Mouse (Mus musculus) forebrain, embryonic 12.5 days (tissue): ENCODE results near the gene Stxbp3. TPM values are rescaled to one million over a fixed set of nuclear protein-coding genes. Genes with fewer than 3 reads are reported as not detected.

Experiments used
- ATAC-seq: fragments of 200-750 bp; cut with Nextera tagmentation; 2 replicates; pipeline ENCODE4 v1.8.0; 2017; ENCODE audit warnings: moderate TSS enrichment; ENCODE audit not compliant: low FRiP score
- H3K27ac ChIP-seq: fragments of 300-500 bp; sonication (generic); 2 replicates; pipeline ENCODE4 v1.5.1; 2016; ENCODE audit warnings: mild to moderate bottlenecking
- H3K27me3 ChIP-seq: fragments of 300-500 bp; sonication (generic); 2 replicates; pipeline ENCODE4 v1.6.1; 2016; ENCODE audit warnings: mild to moderate bottlenecking
- H3K36me3 ChIP-seq: fragments of 300-500 bp; sonication (generic); replicated peaks from 2 replicates; pipeline ENCODE4 v1.6.1; 2016; ENCODE audit warnings: mild to moderate bottlenecking
- H3K4me1 ChIP-seq: fragments of 300-500 bp; sonication (generic); 2 replicates; pipeline ENCODE4 v1.6.1; 2016
- H3K4me2 ChIP-seq: fragments of 300-500 bp; sonication (generic); 2 replicates; pipeline ENCODE4 v1.6.1; 2016; ENCODE audit warnings: mild to moderate bottlenecking, moderate library complexity
- H3K4me3 ChIP-seq: fragments of 300-500 bp; sonication (generic); replicated peaks from 2 replicates; pipeline ENCODE4 v1.5.1; 2016; ENCODE audit warnings: mild to moderate bottlenecking
- H3K9ac ChIP-seq: fragments of 300-500 bp; sonication (generic); 2 replicates; pipeline ENCODE4 v1.6.1; 2016; ENCODE audit warnings: mild to moderate bottlenecking
- H3K9me3 ChIP-seq: fragments of 300-500 bp; sonication (generic); 2 replicates; pipeline ENCODE4 v1.6.1; 2016
- WGBS: fragments of 180-500 bp; shearing (Covaris S2); methylation state at CpG from one replicate; pipeline ENCODE4 v1.1.7; 2016; 5-methylcytosine and 5-hydroxymethylcytosine counted together
- polyA plus RNA-seq: library from polyadenylated mRNA; unstranded; fragments of >200 nt; fragmentation: Nextera tagmentation; extraction: Ambion mirVana; gene quantifications from 2 replicates; pipeline ENCODE4 v1.2.1, GENCODE M21; 2016

Stxbp3 gene
- polyA plus RNA-seq, 1 experiment from 2014 or later: 23.1 TPM

DNA sequence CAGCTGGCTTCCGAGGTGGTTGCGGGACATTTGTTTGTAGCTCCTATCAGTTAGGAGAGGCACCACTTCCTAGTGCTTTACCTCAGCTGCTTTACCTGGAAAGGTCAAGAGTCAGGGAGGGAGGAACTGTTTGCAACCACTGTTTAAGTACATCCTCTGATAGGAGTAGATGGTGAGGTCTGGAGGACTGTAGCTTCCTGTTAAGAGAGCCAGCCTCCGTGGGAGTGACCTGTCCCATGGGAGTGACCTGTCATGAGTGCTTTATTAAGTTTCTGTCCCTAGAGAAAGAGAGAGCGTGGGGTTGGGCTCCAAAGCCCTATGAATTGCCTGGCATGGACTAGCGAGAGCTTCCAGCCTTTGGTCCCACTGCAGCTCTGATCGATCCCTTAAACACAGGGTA is 70.8 kb downstream of the Stxbp3 start:
- H3K36me3 ChIP-seq: no peaks in the 10 kb centered on the region
- no peaks in the 10 kb centered on the region; the same call in 1 of the 2 replicates for H3K4me1 ChIP-seq
- no peak for ATAC-seq
- no peaks in the 10 kb centered on the region for H3K27me3 ChIP-seq
- no peak overlapping the region for H3K4me2 ChIP-seq
- H3K4me3 ChIP-seq: no peak overlapping the region
- 89% methylated on average over 6 of the region's 6 CpGs for WGBS
- H3K9me3 ChIP-seq: no peaks in the 10 kb centered on the region
- H3K27ac ChIP-seq: no peak overlapping the region
- H3K9ac ChIP-seq: no peak overlapping the region

DNA sequence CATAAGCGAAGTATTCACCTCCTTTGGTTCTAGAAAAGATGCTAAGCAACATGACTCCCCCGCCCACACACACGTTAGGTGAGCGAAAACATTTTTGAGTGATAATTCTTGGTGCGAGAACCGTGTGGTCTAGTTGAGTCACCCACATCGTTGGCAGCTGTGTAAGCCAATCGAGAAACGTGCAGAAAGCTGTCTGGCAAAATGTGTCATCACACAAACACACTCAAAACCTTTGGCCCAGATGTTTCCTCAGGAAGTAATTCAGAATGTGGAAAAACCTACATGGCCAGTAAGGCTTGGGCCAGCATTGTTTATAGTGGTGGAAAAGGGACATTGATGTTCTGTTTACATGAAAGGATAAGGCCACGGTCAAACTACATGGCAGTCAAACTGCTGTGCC is 72.9 kb downstream of the Stxbp3 start:
- Histone ChIP-seq H3K4me1 (no peaks in the 10 kb centered on the region; the same call in 1 of the 2 replicates), H3K9ac (no peak overlapping the region), H3K27ac (no peak overlapping the region), H3K4me2 (no peak overlapping the region), H3K27me3 (no peaks in the 10 kb centered on the region), H3K4me3 (no peak overlapping the region), H3K36me3 (no peaks in the 10 kb centered on the region), H3K9me3 (no peaks in the 10 kb centered on the region)
- no peak for ATAC-seq
- WGBS: 88% methylated on average over 10 of the region's 10 CpGs

DNA sequence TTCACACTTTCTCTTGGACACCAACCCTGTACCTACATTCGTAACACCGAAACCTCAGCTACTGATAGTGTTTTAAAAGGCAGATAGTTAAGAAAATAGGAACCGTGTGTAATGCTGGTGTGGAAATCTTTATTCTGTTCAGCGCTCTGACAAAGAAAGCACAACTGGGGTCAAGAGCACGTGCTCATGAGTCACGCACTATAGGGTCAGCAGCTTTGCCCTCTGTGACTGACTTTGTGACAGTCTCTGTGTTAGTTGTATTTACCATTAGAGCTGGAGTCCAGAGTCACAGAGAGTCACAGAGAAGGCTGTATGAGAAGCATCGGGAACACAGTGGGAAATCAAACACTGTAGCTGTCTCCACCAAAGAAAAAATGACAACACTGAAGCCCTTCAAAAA is 73.4 kb downstream of the Stxbp3 start:
- 89% methylated on average over 7 of the region's 7 CpGs for WGBS
- no peaks in the 10 kb centered on the region for H3K36me3 ChIP-seq
- H3K27me3 ChIP-seq: no peaks in the 10 kb centered on the region

DNA sequence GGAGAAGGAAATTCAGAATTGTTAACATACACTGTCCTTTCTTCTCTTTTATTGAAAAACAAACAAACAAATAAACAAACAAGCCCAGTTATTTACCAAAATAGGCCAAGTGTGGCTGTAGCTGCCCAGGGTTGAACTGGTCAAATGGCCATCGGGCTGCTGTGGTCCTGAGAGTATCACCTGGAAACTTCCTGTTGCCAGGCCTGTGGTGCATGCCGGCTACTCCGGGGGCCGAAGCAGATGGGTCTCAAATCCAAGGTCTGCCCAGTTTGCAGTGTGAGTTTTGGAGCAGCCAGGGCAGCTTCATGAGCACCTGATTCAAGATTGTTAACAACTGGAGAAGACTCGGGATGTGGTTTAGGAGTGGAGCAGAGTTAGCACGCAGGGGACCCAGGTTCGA is 74.8 kb downstream of the Stxbp3 start:
- Histone ChIP-seq H3K27me3 (no peaks in the 10 kb centered on the region), H3K4me3 (no peak overlapping the region), H3K27ac (no peak overlapping the region), H3K9me3 (no peaks in the 10 kb centered on the region), H3K9ac (no peak overlapping the region), H3K4me1 (no peaks in the 10 kb centered on the region), H3K36me3 (no peaks in the 10 kb centered on the region), H3K4me2 (no peak overlapping the region)
- WGBS: 90% methylated on average over 7 of the region's 7 CpGs
- ATAC-seq: no peak

More for the DNA sequence above, 73.4 kb downstream of the Stxbp3 start:
- no peak for ATAC-seq
- Histone ChIP-seq H3K4me1 (no peaks in the 10 kb centered on the region; the same call in 1 of the 2 replicates), H3K4me2 (no peak overlapping the region), H3K4me3 (no peak overlapping the region), H3K9me3 (no peaks in the 10 kb centered on the region), H3K27ac (no peak overlapping the region), H3K9ac (no peak overlapping the region)

DNA sequence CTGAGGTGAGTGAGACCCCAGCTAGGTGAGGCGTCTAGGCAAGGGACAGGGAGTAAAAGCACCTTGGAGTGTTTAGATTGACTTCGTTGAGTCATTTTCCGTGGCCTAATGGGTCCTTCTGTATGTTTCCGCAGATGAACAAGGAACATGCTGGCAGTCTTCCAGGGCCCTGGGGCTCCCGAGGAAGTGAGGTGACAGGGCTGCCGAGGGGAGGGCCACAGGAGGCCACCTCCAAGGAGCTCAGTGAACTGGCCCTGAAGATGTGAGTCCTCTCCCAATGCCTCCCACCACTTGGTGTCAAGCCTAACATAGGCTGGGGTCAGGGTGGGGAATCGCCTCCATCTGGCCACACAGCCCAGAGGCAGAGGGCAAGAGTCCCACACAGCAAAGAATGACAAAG is 75.3 kb downstream of the Stxbp3 start:
- Histone ChIP-seq H3K36me3 (no peaks in the 10 kb centered on the region), H3K9ac (no peak overlapping the region), H3K4me1 (no peaks in the 10 kb centered on the region), H3K27me3 (no peaks in the 10 kb centered on the region), H3K27ac (no peak overlapping the region), H3K9me3 (no peaks in the 10 kb centered on the region), H3K4me3 (no peak overlapping the region), H3K4me2 (no peak overlapping the region)
- WGBS: 69% methylated on average over 7 of the region's 7 CpGs
- ATAC-seq: no peak

DNA sequence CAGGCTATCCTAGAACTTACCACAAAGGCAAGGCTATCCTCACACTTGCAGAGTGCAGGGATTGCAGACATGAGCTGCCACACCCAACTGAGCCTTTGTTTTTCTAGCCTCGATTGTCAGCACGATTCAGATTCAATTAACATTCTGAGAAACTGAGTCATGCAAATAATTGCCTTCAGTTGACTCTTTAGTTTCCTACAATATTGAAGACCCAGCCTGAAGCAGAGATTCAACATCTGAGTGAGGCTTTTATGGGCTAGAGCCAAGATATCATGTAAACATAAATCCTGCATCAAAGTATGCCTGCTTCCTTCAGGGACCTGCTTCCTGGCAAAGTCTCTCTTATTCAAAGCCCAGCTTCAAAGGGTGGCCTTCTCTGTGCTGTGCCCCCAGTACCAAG is 76.6 kb downstream of the Stxbp3 start:
- 75% methylated on average over 2 of the region's 2 CpGs for WGBS
- no peak overlapping the region for H3K4me2 ChIP-seq
- H3K9ac ChIP-seq: no peak overlapping the region
- no peak overlapping the region for H3K27ac ChIP-seq
- no peaks in the 10 kb centered on the region for H3K36me3 ChIP-seq
- H3K4me3 ChIP-seq: no peak overlapping the region
- no peaks in the 10 kb centered on the region for H3K4me1 ChIP-seq
- no peaks in the 10 kb centered on the region for H3K9me3 ChIP-seq
- ATAC-seq: no peak
- H3K27me3 ChIP-seq: no peaks in the 10 kb centered on the region

DNA sequence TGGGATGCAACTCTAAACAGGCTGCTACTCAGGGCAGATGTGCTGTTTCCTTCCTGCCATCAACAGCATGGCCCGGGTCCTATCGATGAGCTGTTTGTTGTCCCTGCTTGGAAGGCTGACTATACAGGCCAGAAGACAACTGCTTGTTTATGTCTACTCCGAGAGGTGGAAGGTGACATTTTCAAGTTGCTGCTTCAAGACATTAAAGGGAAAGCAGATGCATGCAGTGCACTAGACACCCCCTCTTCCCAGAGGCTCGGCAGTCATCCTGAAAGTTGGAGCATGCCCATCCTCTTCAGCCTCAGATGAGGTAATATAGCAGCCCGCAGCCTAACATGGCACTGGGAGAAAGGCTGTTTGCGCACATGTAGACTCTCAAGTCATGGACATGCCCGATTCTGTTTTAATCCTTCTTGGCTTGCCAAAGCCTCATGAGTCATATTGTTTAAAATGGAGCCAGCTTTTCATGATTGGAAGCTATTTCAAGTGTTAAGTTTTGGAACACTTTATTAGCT is 77.7 kb downstream of the Stxbp3 start:
- Histone ChIP-seq H3K27me3 (no peaks in the 10 kb centered on the region), H3K36me3 (no peaks in the 10 kb centered on the region), H3K9me3 (no peaks in the 10 kb centered on the region), H3K27ac (no peak overlapping the region), H3K9ac (no peak overlapping the region), H3K4me3 (no peak overlapping the region), H3K4me2 (no peak overlapping the region), H3K4me1 (no peaks in the 10 kb centered on the region)
- 87% methylated on average over 7 of the region's 7 CpGs for WGBS
- ATAC-seq: no peak

DNA sequence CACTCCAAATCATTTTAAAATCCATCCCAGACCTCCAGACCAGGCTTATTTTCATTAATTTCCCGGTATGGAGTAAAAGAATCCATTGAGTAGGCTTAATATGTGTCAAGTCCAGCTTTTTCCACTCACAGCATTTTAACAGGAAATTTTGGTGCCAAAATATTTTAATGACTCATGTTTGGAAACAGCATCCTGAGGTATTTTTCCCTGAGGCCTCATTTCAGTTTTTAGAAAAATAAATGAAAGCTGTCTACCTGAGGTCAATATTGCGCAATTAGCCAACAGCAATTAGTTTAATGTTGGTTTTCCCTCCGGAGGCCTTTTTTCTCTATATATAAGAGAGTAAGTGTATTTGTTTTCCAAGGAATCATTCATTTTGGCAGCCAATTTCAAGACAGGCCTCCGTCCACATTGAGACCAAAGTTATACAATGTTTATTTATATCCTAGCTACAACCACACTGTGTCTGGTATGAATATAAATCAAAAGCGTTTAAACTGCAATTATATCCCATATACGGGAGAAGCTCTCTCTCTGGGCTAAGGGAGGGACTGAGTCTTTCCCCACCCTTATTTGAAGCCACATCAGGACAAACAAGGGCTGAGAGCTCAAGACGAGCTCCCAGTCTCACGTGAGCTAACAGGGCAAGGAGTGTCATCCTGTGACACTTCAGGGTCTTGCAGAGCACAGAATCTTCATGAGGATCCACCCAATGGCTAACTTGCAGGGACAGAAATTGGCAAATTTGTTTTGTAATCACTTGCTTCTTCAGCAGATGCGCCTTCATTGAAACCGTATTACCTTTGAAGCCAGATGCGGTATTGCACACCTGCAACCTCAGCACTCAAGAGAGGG is 80.5 kb downstream of the Stxbp3 start:
- no peak overlapping the region for H3K27ac ChIP-seq
- H3K4me1 ChIP-seq: no peaks in the 10 kb centered on the region
- H3K36me3 ChIP-seq: no peaks in the 10 kb centered on the region
- no peak overlapping the region for H3K4me3 ChIP-seq
- ATAC-seq: no peak
- no peak overlapping the region for H3K4me2 ChIP-seq
- no peak overlapping the region for H3K9ac ChIP-seq
- WGBS: 88% methylated on average over 11 of the region's 11 CpGs
- no peaks in the 10 kb centered on the region for H3K27me3 ChIP-seq
- no peaks in the 10 kb centered on the region for H3K9me3 ChIP-seq

DNA sequence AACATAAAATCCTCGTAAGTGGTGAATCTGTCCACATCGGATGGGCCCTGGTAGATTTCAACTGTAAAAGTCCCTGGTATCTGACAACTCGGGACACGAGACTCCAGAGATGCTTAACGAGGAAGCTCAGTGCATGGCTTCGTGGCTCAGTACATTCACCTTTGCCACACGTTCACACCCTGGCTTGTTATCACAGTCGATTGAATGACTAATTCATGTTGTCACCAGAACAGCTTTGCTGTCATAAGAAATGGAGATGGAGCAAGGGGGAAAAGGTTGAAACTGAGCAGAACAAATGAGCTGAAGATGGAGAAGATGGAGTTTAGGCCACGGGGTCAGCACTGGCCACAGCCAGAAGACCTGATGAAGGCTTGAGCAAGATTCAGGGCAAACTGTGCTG is 82.8 kb downstream of the Stxbp3 start:
- no peaks in the 10 kb centered on the region for H3K4me1 ChIP-seq
- no peaks in the 10 kb centered on the region for H3K27me3 ChIP-seq
- WGBS: 71% methylated on average over 9 of the region's 9 CpGs
- H3K4me3 ChIP-seq: no peak overlapping the region
- no peak overlapping the region for H3K9ac ChIP-seq
- ATAC-seq: no peak
- no peak overlapping the region for H3K27ac ChIP-seq
- H3K36me3 ChIP-seq: no peaks in the 10 kb centered on the region
- no peak overlapping the region for H3K4me2 ChIP-seq
- H3K9me3 ChIP-seq: no peaks in the 10 kb centered on the region

DNA sequence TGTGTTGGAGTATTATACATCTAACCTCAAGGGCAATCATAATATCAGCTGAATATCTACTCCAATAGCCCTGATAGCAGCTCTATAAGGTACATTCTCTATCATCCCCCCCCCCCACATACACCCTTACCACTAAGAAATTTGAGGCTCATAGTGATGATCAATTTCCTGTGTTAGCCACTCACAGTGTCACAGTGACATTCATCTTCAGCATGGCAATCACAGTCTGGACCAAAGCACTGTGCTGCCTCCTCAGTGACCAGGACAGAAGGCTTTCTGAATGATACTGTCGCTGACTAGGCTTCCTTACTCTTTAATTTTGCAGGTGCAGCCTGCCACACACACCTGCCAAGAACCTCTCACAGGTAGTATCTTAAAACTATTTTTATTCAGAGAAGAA is 84.2 kb downstream of the Stxbp3 start:
- 79% methylated on average over 1 of the region's 1 CpGs for WGBS
- no peak overlapping the region for H3K27ac ChIP-seq

DNA sequence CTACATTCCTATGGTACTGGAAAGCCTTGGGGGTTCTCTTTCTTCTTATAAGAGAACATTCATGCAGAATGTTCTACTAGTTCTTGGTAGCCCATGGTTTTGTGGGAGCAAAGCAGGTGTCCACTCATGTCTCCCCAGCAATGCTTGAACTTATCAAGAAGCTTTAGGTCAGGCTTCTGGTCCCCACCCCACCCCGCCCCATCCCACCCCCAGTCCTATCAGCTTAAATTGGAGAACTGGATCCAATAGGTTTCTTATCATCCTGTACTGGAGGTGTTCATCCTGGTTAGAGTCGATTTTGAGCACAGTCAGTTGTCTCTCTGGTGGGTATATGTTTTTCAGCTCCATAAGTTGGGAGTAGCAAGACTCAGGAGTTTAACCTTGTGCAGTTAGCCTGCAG is 84.8 kb downstream of the Stxbp3 start:
- WGBS: 91% methylated on average over 2 of the region's 2 CpGs
- ATAC-seq: no peak
- no peaks in the 10 kb centered on the region for H3K4me1 ChIP-seq

More for the DNA sequence above, 84.2 kb downstream of the Stxbp3 start:
- Histone ChIP-seq H3K4me3 (no peak overlapping the region), H3K9ac (no peak overlapping the region), H3K4me2 (no peak overlapping the region), H3K4me1 (no peaks in the 10 kb centered on the region), H3K9me3 (no peaks in the 10 kb centered on the region), H3K36me3 (no peaks in the 10 kb centered on the region), H3K27me3 (no peaks in the 10 kb centered on the region)
- no peak for ATAC-seq

DNA sequence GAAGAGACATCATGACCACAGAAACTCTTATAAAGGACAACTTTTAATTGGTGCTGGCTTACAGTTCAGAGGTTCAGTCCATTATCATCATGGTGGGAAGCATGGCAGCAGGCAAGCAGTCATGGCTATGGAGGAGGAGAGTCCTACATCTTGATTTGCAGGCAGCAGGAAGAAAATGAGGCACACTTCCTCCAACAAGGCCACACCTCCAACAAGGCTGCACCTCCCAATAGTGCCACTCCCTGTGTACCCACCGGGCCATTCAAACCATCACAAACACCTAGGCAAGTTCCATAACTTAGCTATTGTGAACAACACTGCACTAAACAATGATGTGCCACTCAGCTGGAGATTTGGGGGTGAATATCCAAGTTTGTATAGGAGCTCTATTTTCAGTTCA is 85.8 kb downstream of the Stxbp3 start:
- Histone ChIP-seq H3K36me3 (no peaks in the 10 kb centered on the region), H3K4me3 (no peak overlapping the region), H3K4me2 (no peak overlapping the region), H3K9ac (no peak overlapping the region), H3K27me3 (no peaks in the 10 kb centered on the region), H3K4me1 (no peaks in the 10 kb centered on the region), H3K9me3 (no peaks in the 10 kb centered on the region), H3K27ac (no peak overlapping the region)
- ATAC-seq: no peak
- 84% methylated on average over 1 of the region's 1 CpGs for WGBS

More for the DNA sequence above, 84.8 kb downstream of the Stxbp3 start:
- Histone ChIP-seq H3K27ac (no peak overlapping the region), H3K9me3 (no peaks in the 10 kb centered on the region), H3K27me3 (no peaks in the 10 kb centered on the region), H3K9ac (no peak overlapping the region), H3K36me3 (no peaks in the 10 kb centered on the region), H3K4me3 (no peak overlapping the region), H3K4me2 (no peak overlapping the region)

DNA sequence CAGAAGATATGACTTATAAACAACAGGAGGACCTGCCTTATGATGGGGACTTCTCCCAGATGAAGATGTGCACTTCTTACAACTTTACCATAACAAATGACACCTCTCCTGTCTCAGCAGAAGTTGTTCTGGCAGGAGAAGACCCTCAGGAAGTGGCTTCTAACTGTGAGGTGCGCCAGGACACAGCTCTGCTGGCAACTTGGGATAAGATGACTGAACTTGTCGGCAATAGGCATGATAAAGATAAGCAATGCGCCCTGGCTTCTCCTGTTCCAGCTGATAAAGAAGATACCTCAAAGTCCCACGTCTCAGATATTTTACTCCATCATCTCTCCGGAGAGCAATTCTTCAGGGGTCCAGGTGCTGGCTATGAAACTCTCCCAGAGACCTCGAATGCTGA is 88.6 kb downstream of the Stxbp3 start:
- Histone ChIP-seq H3K4me1 (no peaks in the 10 kb centered on the region), H3K4me3 (no peak overlapping the region), H3K4me2 (no peak overlapping the region), H3K27ac (no peak overlapping the region), H3K9ac (no peak overlapping the region), H3K27me3 (no peaks in the 10 kb centered on the region), H3K9me3 (no peaks in the 10 kb centered on the region), H3K36me3 (no peaks in the 10 kb centered on the region)
- WGBS: 88% methylated on average over 6 of the region's 6 CpGs
- ATAC-seq: no peak
